Mouse (Mus musculus) heart, adult 2 months (tissue): ENCODE data around the gene Card6.

Experiments
- CTCF ChIP-seq: fragments of 200-600 bp; IDR thresholded peaks from 2 replicates; pipeline ENCODE4 v1.8.1; 2022; ENCODE audit warnings: antibody characterized with exemption, mild to moderate bottlenecking, moderate library complexity
- EP300 ChIP-seq: fragments of 200-500 bp; IDR thresholded peaks from 2 replicates; pipeline ENCODE4 v1.6.1; 2011; ENCODE audit warnings: low read depth, low read length, control low read depth; ENCODE audit not compliant: insufficient read depth
- POLR2A ChIP-seq: fragments of 200-500 bp; IDR thresholded peaks from 2 replicates; pipeline ENCODE4 v1.6.1; 2011; ENCODE audit warnings: mild to moderate bottlenecking, low read depth, low read length, control low read depth; ENCODE audit not compliant: insufficient read depth

- TF ChIP-seq CTCF (no peak), POLR2A (no peak), EP300 (no peak)
Observed at GRCm38 (mm10) chr15:5134945-5135483, 26.7 kb upstream of the Card6 start.
